Mouse (Mus musculus) cerebellum, postnatal 14 days (tissue): Measurements from ENCODE around the gene Vash1.
A peak's percentile ranks its signal among the peaks of the same experiment; 100 is the strongest.

ENCODE experiments used
- DNase-seq, 2 experiments: peaks; one replicate each; pipeline ENCODE4 v3.0.0; 2021; ENCODE audit warnings: mixed read lengths in 2 of 2

The Vash1 gene

DNA sequence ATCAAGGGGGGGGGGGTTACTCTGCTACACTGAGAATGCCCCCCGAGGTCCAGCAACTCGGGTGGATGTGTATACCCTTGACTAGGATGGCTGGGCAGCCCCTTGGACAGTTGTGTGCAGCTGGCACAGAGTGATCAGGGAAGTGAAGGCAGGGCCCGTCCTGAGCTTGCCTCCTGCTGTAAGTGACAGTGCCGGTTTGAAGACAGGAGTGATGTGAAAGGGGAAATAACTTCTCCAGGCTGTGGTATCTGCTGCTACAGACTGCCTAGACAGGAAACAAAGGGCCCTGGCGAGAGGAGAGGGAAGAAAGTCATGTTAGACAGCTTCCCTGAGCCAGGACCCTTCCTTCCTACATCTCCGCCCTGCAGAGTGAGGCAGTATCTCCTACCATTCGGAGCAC lies 5.2 kb downstream of the Vash1 start:
- no peak for DNase-seq

GRCm38 (mm10) chr12:86685275-86685674 lies 6.8 kb downstream of the Vash1 start:
- DNase-seq: peak in 1 of 2 experiments; percentile 53

GRCm38 (mm10) chr12:86686551-86687330 lies 8.2 kb downstream of the Vash1 start:
- DNase-seq: peak; percentile 81 to 85

DNA sequence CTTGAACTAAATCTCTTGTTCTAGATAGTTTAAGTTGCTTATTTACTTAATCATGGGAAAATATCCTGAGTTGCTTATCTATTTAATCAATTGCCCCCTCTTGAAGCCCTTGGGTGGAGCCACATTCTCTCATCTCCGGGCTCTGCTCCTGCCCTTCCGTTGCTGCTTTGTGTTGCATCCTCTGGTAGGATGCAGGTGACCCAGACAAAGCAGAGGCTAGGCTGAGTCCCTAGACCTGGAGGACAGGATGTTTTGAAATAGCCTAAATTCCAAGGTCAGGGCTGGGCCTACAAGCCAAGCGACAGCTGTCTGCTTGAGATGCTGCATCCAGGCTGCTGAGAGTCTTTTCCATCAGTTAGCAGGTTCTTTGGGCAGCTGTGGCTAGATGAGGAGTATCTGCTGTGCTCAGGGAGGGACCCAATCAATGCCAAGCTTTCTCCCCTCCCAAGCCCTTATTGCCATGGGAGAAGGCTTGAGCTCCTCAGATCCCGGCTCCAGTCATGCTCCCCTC lies 9.0 kb downstream of the Vash1 start:
- no peak for DNase-seq

DNA sequence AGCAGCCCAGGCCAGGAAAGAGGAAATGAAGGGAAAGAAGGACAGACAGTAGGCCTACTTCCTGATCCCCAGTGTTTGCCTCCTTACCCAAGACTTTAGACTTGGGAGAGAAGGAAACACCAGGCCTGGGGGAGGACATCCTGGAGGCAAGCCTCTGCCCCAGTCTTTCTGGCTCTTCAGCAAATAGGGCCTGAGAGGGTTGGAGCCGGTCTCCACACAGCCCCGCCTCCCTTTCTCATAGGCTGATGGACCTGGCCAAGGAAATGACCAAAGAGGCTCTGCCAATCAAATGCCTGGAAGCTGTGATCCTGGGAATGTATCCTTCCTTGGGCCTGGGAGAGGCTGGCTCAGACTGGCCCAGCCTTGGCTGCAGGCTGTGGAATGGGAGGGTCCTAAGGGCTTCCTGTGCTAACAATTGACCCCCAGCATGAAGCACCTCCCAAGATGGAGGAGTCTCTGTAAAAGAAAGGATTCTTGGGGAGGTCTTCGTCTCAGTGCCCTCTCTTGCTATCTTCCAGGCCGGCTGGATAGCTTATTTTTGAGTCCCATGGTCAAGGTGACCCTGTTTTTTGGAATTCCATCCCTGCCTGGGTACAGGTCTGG lies 9.6 kb downstream of the Vash1 start:
- peak in 1 of 2 experiments; percentile 65 for DNase-seq

GRCm38 (mm10) chr12:86688917-86689316 lies 10.4 kb downstream of the Vash1 start:
- DNase-seq: no peak

- no peak for DNase-seq
These were observed 12.4 kb downstream of the Vash1 start for GRCm38 (mm10) chr12:86690700-86691485.

GRCm38 (mm10) chr12:86692471-86693356 lies 14.2 kb downstream of the Vash1 start:
- DNase-seq: peak; percentile 33 to 44

GRCm38 (mm10) chr12:86693389-86693788 lies 14.9 kb downstream of the Vash1 start:
- no peak for DNase-seq

DNA sequence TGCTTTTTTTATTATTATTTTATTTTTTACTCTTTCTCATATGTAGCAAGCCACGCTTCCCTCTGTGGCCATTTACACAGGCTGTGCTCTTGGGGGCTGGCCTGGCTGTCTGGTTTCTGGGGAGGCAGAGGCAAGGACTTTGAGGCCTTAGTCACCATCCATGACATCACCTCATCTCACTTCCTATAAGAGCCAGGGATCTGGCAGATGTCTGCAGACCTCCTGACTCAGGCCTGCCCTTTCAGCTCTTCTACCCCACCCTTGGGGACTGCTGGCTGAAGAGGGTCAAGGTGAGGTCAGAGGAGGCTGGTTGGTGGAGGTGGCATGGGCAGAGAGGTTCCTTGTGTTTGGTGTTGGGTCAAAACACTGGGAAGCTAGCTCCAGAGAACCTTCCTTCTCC lies 15.9 kb downstream of the Vash1 start:
- DNase-seq: no peak

DNA sequence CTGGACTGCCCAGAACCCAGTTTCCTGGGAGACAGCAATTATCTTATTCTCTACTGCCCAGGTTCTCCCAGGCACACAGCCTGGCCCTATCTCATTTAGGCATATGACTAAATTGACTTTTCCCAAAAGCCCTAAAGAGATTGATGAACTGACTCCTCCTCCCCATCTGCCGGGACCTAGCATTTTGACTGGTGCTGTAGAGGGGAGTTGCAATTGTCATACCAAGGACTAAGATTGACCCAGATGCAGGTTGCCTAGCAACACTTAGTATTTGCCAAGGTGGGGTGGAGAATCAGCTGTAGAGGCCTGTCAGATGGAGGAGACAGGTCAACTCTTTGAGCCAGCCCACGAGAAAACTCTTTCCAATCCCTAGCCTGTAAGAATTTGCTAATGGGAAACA lies 19.5 kb downstream of the Vash1 start:
- DNase-seq: peak in 1 of 2 experiments; percentile 43

GRCm38 (mm10) chr12:86698537-86698936 lies 20.0 kb downstream of the Vash1 start:
- no peak for DNase-seq

- peak; percentile 90 to 93 for DNase-seq
These were observed 21.7 kb downstream of the Vash1 start for GRCm38 (mm10) chr12:86699965-86700926.

DNA sequence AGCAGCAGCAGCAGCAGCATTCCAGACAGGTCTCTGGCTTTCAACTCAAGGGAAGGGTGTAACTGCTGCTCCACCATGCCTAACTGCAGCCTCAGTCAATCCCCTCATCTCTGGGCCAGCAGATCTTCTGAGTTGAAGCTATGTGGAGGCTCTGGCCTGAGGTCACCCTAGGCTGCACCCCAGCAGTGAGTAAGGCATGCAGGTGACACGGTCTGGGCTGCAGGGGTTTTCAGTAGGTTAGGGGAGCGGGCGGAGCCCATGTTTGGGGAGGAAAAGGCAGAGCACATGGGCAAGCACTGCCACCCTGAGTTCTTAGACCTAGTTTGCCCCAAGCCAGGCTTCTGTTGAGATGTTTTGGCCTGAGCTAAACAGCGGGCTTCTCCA lies 22.4 kb downstream of the Vash1 start:
- peak in 1 of 2 experiments; percentile 29 for DNase-seq

DNA sequence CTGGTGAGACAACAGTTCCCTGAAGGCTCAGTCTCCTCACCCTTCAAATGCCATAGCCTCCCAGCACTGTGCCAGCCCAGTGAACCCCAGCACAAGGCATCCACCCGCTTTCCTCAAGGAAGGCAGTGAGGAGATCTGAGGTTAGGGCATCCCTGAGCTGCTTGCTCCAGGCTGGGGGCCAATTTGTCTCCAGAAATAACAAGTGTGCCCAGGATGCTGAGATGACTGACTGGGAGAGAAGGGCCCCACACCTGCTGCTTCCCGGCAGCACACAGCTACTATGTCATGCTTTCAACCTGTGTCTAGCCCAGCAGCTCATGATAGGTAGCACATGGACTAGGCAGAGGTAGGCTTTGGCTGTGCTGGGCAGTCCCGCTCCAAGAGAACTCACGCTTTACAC lies 23.0 kb downstream of the Vash1 start:
- peak; percentile 54 to 59 for DNase-seq

GRCm38 (mm10) chr12:86702690-86703089 lies 24.2 kb downstream of the Vash1 start:
- no peak for DNase-seq

- DNase-seq: peak in 1 of 2 experiments; percentile 4
These were observed 27.3 kb downstream of the Vash1 start for GRCm38 (mm10) chr12:86705843-86706242.

GRCm38 (mm10) chr12:86714026-86714425 lies 35.5 kb downstream of the Vash1 start:
- DNase-seq: peak in 1 of 2 experiments; percentile 58

DNA sequence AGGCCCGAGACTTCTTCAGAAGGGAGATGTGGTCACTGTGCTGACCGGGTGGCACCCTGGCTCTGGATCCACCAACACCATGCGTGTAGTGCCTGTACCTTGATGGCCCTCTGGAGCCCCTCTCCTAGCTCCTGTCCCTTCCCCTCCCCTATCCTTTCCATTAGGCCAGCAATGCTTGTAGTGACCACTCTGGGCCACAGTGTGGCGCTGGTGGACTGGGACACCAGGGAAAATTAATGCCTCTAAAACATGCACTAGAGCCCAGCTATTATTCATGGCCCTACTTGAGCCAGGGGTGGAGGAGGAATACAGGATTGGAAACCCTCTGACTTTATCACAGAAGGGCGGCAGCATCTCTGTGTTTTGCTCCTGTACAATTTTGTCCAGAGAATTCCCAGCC lies 36.9 kb downstream of the Vash1 start:
- DNase-seq: peak; percentile 92 to 95

GRCm38 (mm10) chr12:86716962-86717361 lies 38.5 kb downstream of the Vash1 start:
- no peak for DNase-seq
